Mouse (Mus musculus) skeletal muscle tissue, adult 2 months (tissue): ENCODE measurements around the gene Gm34653.
"Not testable (repeated sequence)": the region's sequence is repeated elsewhere in the genome, so short reads cannot be mapped to it uniquely, and the experiment has no call there.

Experiments
- DNase-seq: peaks from one replicate; pipeline ENCODE4 v3.0.0-alpha.2; 2012; ENCODE audit warnings: low read depth, low spot score

Gm34653 gene

DNA sequence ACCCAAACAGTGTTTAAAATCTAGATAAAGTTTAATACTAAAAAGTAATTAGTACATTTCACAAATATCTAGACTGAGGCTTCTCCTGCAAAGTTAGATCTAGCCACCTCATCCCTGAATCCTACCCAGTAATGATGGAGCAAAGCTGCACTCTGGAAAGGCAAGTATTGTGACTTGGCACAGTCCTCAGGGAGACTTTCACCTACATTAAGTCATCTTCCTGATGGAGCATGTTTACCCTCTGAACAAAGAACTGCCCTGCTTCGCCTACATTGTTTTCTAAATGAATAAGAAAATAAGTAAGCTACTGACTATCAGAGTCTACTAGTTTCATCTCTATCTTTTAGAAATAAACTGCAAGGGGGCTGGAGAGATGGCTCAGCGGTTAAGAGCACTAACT, 14.3 kb upstream of the Gm34653 start:
- DNase-seq = no peak

DNA sequence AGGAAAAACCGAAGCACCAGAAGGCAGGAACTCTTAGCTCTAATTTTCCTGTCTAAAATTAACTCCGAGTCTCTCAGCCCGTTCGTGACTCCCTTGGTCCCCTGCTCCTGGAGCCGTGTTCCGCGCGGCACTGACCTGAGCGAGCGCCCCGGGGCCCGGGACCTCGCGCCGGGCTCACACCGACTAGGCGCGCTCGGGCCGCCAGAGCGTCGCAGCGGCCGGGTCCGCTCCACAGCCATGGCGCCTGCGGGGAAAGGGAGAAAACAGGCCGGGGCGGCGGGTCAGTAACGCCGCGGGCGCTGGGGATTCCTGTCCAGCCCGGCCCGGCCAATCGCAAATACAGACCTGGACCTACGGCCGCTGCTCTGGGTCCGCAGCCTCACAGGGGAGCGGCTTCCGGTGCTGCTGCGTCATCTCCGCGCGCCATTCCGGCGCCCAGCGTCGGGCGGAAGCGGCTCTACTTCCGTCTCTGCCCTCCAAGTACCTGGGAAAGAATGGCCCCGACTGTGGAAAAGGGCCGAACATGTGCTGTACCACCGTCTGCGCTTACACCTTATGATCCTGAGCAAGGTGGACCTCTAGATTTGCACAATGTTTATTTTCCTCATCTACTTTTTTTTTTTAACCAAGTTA, 6.9 kb upstream of the Gm34653 start, which contains the start of gene Fbxw2:
TSS of gene Fbxw2 (minus strand) at position 485 of the 633 bp plus-strand sequence.
- DNase-seq = peak; percentile 93

DNA sequence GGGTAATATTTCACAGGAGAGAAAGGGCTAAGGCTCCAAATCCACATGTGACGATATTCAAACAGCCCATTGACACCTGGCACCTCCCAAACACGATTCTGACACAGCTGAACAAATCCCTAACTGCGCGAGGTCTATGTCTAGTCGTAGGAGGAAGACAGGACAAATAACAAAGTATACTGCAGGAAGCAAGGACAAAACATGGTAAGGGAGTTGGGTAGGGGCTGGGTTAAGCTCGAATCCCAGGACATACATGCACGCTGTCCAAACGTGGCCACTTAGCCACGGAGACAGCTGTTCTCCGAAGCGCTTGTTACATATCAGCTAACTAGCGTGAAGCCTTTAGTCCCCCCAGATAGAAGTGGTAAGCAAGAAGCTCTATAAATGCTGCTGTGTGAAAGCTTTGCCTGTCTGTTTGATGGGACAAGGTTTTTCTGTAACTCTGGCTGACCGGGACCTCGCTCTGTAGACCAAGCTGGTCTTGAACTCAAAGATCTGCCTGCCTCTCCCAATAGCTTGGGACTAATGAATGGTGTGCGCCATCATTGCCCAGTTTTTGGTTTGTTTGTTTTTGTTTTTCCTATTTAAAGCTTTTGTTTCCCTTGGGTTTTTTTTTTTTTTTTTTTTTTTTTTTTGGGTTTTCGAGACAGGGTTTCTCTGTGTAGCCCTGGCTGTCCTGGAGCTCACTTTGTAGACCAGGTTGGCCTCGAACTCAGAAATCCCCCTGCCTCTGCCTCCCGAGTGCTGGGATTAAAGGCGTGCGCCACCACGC, 6.2 kb upstream of the Gm34653 start:
- DNase-seq = no peak

DNA sequence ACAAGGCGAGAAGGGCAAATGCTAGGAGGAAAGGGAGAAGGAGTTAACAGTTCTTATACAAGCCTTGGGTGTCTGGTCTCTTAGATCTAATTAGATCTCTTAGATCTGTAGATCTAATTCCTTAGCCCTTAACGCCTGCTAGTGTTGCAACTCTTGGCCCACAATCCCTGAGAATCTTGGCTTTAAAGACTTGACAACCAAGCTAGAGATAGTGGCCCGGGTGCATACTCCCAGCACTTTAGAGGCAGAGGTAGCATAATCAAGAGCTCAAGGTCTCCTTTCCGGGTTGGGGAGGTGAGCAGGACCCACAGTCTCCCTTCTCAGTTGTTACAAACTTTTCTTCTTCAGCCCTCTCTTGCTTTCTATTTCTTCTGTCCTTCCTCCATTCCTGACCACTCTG, 5.2 kb upstream of the Gm34653 start:
- DNase-seq = no peak

DNA sequence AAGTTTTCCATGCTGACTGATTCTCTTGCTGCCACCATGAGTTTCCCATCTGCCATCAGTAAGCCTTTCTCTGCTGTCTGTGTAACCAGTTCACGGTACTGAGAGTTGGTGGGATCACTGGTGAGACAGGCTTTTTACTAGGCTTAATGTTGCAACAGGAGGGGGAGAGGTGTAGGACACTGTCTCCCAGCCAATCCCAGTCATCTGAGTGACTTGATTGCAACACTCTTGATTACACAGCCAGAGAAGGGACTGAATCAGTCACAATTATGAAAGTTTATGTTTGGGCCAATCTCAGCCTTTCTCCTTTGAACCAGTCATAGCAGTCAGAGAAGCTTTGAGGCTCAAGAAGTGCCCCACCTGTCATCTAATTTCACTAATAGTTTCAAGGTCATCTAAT, 4.8 kb upstream of the Gm34653 start:
- DNase-seq = no peak

DNA sequence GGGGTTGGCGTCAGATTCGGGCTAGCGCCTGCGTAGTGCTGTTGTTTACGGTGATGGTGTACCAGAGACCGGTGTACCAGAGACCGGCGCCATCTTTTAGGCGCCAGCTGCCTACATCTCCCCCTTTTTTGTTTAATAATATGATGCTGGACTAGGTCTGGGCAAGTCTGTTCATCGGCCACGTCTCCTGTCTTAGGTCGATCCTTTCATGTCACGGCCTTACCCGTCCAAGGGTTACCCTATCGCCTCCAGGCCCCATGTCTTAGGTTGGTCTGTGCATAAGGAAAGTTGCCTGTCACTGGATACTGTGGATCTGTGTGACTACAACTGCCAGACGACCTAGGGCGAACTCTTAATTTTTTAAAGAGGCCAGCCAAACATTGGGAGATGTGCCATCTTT, 2.7 kb upstream of the Gm34653 start:
- not testable (repeated sequence) for DNase-seq

DNA sequence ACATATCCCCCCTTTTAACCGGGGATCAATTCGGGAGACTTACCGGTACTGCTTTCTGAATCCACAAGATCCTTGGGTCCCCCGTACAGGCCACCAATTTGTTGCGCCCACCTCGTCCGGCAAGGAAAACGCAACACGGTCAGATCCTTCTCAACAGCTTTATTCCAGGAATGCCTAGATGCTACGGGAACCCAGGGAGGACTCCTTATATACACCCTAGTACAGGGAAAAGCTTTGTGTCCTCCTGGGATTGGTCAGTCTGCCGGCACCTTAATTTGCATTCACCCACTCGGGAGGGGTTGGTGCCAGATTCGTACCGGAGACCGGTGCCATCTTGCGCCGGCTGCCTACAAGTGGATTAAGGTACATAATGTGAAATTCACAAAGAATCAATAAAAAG, 817 bp downstream of the Gm34653 start:
- DNase-seq = no peak

DNA sequence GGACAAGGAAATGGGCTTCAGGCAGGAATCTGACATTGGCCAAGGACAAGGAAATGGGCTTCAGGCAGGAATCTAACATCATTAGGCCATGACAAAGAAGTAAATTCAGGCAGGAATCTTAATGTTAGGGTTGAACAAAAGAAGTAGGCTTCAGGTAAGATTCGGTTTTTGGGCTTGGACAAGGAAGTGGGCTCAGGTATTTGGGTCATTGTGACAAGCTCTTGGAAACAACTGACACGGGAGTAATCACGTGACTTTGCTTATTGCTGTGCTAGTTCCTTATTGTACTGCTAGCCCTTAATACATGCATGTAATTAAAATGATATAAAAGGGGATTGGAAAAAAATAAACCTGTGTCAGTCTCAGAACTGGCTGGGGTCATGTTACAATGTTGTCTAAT, 2.9 kb downstream of the Gm34653 start:
- DNase-seq = no peak

DNA sequence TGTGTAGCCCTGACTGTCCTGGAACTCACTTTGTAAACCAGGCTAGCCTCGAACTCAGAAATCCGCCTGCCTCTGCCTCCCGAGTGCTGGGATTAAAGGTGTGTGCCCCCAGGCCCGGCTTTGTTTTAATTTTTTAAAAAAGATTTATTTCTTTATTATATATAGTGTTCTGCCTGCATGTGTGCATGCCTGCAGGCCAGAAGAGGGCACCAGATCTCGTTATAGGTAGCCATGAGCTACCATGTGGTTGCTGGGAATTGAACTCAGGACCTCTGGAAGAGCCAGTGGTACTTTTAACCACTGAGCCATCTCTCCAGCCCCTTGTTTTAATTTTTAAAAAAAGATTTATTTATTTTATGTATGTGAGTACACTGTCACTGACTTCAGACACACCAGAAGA, 7.3 kb downstream of the Gm34653 start:
- DNase-seq = not testable (repeated sequence)

DNA sequence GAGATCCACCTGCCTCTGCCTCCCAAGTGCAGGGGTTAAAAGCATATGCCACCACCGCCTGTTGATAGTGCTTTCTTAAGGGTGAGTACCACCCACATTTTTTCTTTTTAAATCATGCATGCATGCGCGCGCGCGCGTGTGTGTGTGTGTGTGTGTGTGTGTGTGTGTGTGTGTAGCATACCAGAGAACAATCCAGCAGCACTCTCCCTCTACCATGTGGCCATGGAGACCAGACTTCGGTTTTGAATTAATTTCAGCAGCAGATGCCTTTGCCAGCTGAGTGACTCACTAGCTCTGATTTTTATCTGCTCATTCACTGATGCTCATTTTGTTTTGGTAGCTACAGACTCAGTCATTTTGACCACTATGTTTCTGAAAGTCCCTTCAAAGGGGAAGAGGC, 8.9 kb downstream of the Gm34653 start:
- DNase-seq = no peak

DNA sequence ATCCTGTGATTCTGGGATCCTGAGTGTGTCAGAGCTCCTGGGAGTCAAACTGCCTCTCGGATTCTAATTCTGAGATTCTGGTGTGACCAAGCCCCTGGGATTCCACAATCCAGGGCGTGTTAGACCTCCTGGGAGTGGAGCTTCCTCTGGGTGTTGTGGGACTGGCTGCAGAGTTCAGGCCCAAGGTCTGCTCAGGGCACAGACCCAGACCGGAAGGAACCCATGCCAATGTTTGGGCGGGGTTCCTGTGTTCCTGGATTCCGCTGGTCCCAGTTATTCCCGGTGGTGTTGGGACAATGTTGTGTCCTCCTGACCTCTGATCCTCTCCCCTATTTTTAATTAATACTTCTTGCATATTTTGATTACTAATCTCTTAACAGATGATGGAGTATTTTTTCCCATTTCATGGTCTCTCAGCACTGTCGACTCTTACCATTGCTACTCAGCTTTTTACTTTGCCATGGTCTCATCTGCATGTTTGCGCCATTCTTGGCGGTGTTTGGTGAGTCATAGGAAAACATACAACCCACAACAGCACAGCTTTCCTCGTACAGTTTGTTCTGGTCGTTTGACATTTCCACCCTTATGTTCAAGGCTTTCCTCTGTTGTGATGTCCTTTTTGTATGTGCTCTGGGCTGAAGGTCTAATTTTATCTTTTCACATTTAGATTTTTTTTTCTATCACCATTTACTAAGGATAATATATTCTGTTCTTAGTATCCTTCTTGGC, 10.6 kb downstream of the Gm34653 start:
- peak; percentile 18 for DNase-seq

DNA sequence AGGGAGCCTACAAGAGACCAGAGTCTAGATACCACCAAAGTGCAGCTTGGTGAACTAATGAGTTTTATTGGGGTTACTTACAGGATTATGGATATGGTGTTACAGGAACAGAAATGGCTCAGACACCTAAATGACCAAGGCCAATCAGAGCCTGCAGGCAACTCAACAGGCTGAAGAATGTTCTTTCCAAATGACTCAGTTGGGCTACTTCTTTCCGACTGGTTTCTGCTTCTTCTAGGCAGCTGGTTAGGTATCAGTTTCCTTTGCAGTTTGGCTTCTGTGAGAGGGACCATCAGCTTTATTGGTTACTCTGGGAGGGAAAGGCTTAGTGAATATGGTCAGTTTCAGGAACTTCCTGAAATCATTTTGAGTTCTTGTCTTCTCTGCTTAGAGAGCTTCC, 14.9 kb downstream of the Gm34653 start:
- DNase-seq = no peak

DNA sequence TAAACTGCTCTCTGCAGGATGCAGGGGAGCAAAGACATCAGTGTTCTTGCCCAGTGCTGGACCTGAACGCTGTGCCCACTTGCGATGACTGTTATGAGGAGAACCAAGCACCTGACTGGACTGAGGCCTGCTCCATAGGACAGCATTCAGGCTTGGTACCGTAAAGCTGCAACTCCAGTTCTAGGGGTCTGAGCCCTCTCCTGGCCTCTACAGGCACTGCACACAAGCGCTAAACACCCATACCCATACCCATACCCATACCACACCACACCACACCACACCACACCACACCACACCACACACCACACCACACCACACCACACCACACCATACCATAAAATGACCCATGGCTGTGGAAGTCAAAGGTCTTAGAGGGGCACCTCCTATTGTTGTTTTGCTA, 22.5 kb downstream of the Gm34653 start:
- no peak for DNase-seq

DNA sequence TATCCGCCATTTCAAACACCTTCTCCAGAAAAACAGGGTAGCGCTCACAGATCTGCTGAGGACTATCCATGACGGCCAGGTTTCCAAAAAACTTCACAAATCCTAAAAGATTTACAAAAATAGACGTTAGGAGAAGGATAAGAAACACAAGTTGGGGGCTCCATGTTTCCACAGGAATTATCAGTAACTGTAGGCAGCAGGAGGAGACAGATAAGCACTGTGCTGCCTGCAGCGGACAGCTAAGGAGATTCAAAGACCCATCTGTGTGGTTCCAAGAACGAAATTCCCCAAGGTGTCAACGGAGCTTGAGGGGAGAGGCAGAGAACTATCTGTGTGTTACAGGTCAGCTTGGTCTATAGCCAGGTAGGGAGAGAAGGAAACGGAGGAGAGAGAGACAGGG, 24.9 kb downstream of the Gm34653 start:
- DNase-seq = no peak

DNA sequence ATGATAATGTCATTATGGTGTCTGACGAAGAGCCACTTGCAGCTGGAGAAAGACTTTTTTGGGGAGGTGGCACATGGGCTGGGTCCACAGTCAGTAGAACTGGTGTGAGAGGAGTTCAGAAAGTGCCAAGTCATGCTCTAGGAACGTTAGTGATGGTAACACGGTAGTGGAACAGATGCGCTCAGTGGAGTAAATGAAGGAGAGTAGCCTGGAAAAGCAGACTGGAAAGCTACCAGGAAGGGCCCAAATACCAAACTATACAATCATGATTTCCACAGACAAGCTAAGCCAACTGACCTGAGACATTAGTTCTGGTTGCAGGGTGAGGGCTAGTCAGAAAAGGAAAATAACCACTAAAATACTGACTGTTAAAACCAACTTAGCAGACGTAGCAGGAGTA, 36.9 kb downstream of the Gm34653 start:
- DNase-seq = peak; percentile 9

DNA sequence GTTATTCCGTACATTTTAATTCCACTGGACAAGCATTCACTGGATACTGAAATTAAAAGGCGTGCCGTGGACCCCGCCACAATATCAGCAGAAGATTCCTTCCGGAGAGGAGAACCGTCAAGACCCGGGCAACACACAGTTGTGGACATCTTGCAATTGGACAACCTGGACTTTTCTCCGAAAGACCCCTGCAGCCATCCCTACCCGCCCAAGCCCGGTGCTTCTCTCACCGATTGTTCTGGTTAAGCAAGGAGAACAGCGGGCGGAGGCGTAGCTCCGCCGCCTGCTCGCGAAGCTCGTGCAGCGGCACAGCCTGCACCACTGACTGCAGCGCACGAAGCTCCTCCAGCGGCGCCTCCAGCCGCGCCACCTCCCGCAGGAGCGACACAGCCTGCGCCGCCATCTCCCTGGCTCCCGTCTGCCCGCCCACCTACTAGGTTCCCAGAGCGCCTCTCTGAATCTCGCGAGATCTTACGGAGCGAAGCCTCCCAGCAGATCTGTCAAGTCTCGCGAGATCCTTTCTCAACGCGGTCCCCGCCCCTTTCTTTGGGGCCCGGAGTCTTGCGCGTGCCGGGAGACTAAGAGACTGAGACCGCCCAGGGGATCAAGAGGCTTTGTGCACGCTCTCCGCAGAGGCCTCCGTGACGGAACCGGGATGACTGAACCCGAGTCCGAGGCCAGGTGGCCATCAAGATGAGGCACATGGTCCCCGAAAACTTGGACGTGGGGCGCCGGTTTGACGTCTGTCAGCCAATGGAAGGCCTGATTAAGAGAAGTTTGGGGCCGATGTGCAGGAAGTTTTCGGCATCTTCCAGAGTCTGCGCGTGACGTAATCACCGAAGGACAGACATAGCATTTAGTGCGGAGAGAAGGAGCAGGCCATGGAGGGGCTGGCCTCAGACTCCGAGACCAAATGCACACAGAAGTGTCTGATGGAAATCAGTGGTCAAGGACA, 38.0 kb downstream of the Gm34653 start:
- DNase-seq = peak; percentile 99

DNA sequence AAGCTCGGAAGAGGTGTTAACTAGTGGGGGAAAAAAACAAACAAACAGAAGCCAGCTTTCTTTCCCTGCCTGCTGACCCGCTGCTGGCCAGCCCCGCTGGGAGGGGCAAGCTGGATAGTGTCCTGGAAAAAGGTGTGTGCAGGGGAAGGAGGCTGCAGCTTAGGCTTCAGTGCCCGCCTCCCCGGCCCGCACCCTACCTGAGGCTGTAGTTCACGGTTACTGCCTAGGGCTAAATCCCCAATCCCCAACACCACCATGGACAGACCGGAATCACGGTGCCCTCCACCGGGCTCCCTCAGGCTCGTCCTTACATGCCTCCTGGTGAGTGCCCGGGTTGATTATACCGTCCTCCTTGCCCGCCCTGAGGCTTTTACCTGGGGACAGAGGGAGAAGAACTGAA, 41.5 kb downstream of the Gm34653 start, which contains the start of gene Cutal:
TSS of gene Cutal (plus strand) at position 126 of the 400 bp plus-strand sequence.
- DNase-seq = no peak

DNA sequence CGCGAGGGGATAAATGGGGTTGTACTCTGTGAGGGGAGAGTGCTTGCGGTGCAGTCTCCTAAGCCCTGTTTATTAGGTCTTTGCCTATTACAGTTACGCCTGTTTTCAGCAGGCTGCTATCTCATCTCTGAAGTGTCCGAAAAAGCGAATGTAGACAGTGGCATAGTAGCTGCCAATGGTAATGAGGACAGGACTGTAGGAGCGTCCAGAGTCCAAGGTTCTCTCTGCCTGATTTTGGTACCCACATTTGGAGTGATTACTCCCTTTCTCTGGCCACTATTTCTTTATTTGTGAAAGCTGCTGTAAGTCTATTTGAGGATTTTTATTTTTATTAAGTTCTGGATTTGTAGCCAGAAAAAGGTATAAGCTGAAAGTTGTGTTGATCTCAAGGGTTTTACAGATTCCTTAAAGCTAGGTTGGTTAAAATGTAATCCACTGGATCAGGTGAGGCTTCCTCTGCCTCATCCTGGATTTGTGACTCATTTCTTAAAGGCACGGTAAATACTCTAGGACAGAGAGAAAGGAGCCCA, 42.1 kb downstream of the Gm34653 start, which contains the start of gene Psmd5:
TSS of gene Psmd5 (minus strand) at position 153 of the 530 bp plus-strand sequence.
- no peak for DNase-seq

DNA sequence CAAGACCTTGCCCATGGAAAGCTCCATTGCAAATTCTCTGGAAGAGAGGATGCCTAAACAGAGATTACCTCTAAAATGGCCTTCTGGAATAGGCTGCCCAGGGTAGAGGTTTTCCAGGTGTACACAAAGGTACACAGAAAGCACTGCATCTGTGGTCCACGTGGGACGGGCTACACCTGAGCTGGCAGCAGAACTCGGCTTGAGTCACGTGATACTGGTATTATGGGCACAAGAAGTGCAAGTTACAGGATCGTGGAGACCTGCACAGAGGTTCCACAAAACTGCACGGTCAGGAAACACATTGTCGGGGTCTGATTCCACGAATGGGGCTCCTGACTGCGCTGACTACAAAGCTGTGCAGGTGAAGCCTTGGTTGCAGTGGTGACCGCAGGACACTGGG, 47.2 kb downstream of the Gm34653 start:
- DNase-seq = no peak

DNA sequence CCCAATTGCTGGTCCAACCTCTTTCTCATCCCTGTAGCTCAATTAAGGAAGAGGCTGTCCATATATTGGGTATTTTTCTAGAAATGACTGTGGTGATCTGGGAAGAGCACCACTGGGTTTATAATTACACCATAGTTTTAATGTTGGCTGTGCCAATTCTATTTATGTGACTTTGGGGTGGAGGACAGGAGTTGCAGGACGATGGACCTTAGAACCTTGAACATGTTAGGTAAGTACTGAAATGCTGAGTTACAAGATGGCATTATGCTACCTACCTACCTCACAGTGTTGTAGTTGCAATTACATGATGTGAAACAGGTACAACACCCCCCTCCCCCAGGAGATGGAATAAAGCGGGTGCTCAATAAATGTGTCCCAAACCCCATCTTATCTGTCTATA, 50.0 kb downstream of the Gm34653 start:
- no peak for DNase-seq

DNA sequence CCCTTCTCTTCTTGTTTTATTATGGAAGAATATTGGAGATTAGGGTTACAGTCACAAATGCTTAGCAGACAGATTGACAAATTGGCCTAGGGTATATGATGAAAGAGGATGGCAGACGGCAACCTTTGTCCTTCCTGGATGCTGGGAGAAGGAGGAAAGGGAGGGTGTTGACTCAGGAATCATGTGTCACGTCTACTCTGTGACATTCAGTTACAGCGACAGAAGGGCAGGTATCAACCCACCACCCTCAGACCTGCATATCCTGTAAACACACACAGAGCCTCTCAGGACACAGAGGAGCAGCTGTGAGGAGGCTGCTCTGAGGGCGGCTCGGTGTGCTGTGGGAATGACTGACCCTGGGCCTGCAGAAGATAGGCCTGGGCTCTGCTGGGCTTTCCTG, 50.4 kb downstream of the Gm34653 start:
- no peak for DNase-seq
